Mouse (Mus musculus) liver, embryonic 13.5 days (tissue): Measurements from ENCODE around the gene Zmiz1. TPM values are rescaled to one million over a fixed set of nuclear protein-coding genes. Genes with fewer than 3 reads are reported as not detected.

Source experiments
- ATAC-seq: fragments of 200-750 bp; cut with Nextera tagmentation; 2 replicates; pipeline ENCODE4 v1.8.0; 2017; ENCODE audit warnings: low read depth, mild to moderate bottlenecking, moderate number of reproducible peaks, moderate library complexity
- DNase-seq: peaks from one replicate; pipeline ENCODE4 v3.0.0; 2022
- H3K27ac ChIP-seq: fragments of 300-500 bp; sonication (generic); 2 replicates; pipeline ENCODE4 v1.5.1; 2015; ENCODE audit warnings: moderate library complexity, mild to moderate bottlenecking, inconsistent platforms
- H3K27me3 ChIP-seq: fragments of 300-500 bp; sonication (generic); 2 replicates; pipeline ENCODE4 v1.6.1; 2015; ENCODE audit warnings: mild to moderate bottlenecking, inconsistent platforms
- H3K36me3 ChIP-seq: fragments of 300-500 bp; sonication (generic); 2 replicates; pipeline ENCODE4 v1.6.1; 2015; ENCODE audit warnings: mild to moderate bottlenecking, inconsistent platforms
- H3K4me1 ChIP-seq: fragments of 300-500 bp; sonication (generic); replicated peaks from 2 replicates; pipeline ENCODE4 v1.6.1; 2015; ENCODE audit warnings: inconsistent platforms
- H3K4me2 ChIP-seq: fragments of 300-500 bp; sonication (generic); 2 replicates; pipeline ENCODE4 v1.6.1; 2015; ENCODE audit warnings: inconsistent platforms, mild to moderate bottlenecking, moderate library complexity
- H3K4me3 ChIP-seq: fragments of 300-500 bp; sonication (generic); replicated peaks from 2 replicates; pipeline ENCODE4 v1.5.1; 2015; ENCODE audit warnings: mild to moderate bottlenecking, inconsistent platforms
- H3K9ac ChIP-seq: fragments of 300-500 bp; sonication (generic); 2 replicates; pipeline ENCODE4 v1.6.1; 2015; ENCODE audit warnings: mild to moderate bottlenecking, inconsistent platforms
- H3K9me3 ChIP-seq: fragments of 300-500 bp; sonication (generic); replicated peaks from 2 replicates; pipeline ENCODE4 v1.6.1; 2016; ENCODE audit warnings: inconsistent platforms
- WGBS: fragments of 180-500 bp; shearing (Covaris S2); methylation state at CpG from one replicate; pipeline ENCODE4 v1.1.7; 2015; ENCODE audit not compliant: insufficient replicate concordance; 5-methylcytosine and 5-hydroxymethylcytosine counted together
- polyA plus RNA-seq: library from polyadenylated mRNA; unstranded; fragments of >200 nt; fragmentation: Nextera tagmentation; extraction: Ambion mirVana; gene quantifications from 2 replicates; pipeline ENCODE4 v1.2.1, GENCODE M21; 2015

Gene Zmiz1
- polyA plus RNA-seq, 1 experiment from 2014 or later, result 4.5 TPM

GRCm38 (mm10) chr14:25518645-25519044, 59.7 kb downstream of the Zmiz1 start:
- Histone ChIP-seq H3K36me3 (no peaks in the 10 kb centered on the region), H3K9ac (no peak overlapping the region), H3K4me1 (peaks cover 98% of the 10 kb centered on the region), H3K27me3 (no peaks in the 10 kb centered on the region), H3K4me2 (no peak overlapping the region), H3K27ac (no peak overlapping the region; the same call in 1 of the 2 replicates), H3K4me3 (no peak overlapping the region), H3K9me3 (no peaks in the 10 kb centered on the region)
- ATAC-seq, result no peak
- WGBS, result 83% methylated on average over 5 of the region's 5 CpGs
- DNase-seq, result no peak

DNA sequence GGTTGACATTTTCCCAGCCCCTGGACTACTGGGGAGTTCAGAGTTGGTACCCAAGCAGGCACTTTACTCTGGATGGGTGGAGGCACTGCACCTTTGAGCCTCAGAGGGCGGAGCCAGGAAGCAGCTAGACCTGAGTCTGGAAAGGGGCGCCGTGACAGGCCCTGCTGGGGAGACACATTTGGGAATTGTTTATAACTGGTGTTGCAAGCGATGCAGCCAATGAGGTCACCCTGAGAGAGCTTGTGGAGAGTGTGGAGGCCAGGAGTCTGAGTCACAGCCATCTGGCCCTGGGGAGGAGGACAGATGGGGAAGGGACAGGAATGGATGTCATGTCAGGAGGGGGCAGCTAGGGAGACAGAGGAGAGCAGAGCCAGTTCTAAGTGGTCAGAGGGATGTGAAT, 60.7 kb downstream of the Zmiz1 start:
- no peak overlapping the region for H3K4me3 ChIP-seq
- 62% methylated on average over 4 of the region's 4 CpGs for WGBS
- H3K36me3 ChIP-seq, result no peaks in the 10 kb centered on the region
- H3K9ac ChIP-seq, result no peak overlapping the region
- H3K9me3 ChIP-seq, result no peaks in the 10 kb centered on the region
- H3K27ac ChIP-seq, result no peak overlapping the region
- H3K4me1 ChIP-seq, result peaks cover 100% of the 10 kb centered on the region
- no peak for ATAC-seq
- no peak for DNase-seq
- H3K27me3 ChIP-seq, result no peaks in the 10 kb centered on the region
- H3K4me2 ChIP-seq, result no peak overlapping the region

DNA sequence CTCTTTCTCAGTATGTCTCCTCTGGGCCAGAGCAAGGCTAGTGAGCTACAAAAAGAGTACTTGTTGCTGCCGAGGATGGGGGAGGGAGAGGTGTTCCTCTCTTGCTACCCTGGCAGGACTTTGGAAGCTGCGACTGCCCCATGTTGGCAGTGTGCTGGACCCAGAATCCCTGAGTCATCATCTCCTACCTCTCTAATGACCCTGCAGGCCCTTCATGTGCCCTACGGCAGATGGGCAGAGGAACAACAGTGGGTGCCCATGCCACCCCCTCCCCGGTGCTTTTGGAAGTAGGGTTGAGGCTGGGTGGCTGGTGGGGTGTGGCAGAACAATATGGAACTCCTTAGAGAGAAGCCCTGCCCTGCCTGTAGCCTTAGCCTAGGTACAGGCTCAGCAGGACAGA, 61.6 kb downstream of the Zmiz1 start:
- H3K27me3 ChIP-seq, result no peaks in the 10 kb centered on the region
- no peaks in the 10 kb centered on the region for H3K36me3 ChIP-seq
- no peak for ATAC-seq
- peaks cover 100% of the 10 kb centered on the region for H3K4me1 ChIP-seq
- no peak overlapping the region for H3K4me3 ChIP-seq
- 70% methylated on average over 4 of the region's 4 CpGs for WGBS
- H3K9me3 ChIP-seq, result no peaks in the 10 kb centered on the region
- DNase-seq, result no peak
- H3K27ac ChIP-seq, result peak overlapping the region; percentile 90
- peak overlapping the region; percentile 18; the same call in 1 of the 2 replicates for H3K9ac ChIP-seq
- H3K4me2 ChIP-seq, result no peak overlapping the region

GRCm38 (mm10) chr14:25520991-25521390, 62.0 kb downstream of the Zmiz1 start:
- Histone ChIP-seq H3K4me2 (no peak overlapping the region), H3K4me3 (no peak overlapping the region), H3K4me1 (peaks cover 100% of the 10 kb centered on the region), H3K36me3 (0 out of 2 replicates have a peak, but pooled peaks cover 2% of the 10 kb centered on the region), H3K9ac (peak overlapping the region; percentile 31), H3K9me3 (no peaks in the 10 kb centered on the region), H3K27me3 (no peaks in the 10 kb centered on the region), H3K27ac (peak overlapping the region; percentile 90)
- no peak for DNase-seq
- no peak for ATAC-seq
- 71% methylated on average over 9 of the region's 9 CpGs for WGBS

DNA sequence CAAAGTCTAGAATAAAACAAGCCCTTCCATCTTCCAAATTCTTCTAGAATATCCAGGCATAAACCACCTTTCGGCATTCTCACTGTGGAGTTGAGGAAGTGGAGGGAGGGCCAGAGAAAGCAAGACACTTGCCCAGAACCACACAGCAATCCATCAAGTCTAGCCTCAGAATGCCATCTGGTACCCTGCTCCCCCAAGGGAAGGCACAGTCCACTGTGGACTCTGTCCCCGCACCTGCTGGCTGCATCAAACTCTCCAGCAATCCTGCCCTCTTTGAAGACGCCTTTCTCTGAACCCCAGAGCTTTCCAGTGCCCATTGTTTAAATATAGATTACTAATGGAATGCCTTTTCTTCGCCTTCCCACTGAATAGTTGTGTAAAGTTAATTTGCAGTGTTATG, 62.5 kb downstream of the Zmiz1 start:
- WGBS, result 75% methylated on average over 4 of the region's 4 CpGs
- Histone ChIP-seq H3K4me2 (no peak overlapping the region), H3K36me3 (0 out of 2 replicates have a peak, but pooled peaks cover 4% of the 10 kb centered on the region), H3K4me3 (no peak overlapping the region), H3K4me1 (peaks cover 100% of the 10 kb centered on the region), H3K27ac (peak overlapping the region; percentile 90), H3K27me3 (no peaks in the 10 kb centered on the region), H3K9me3 (no peaks in the 10 kb centered on the region), H3K9ac (peak overlapping the region; percentile 31)
- no peak for DNase-seq
- no peak for ATAC-seq

- peak; percentile 83 for DNase-seq
- H3K36me3 ChIP-seq, result peaks cover 4% of the 10 kb centered on the region; the same call in 1 of the 2 replicates
- peak overlapping the region; percentile 31; the same call in 1 of the 2 replicates for H3K4me2 ChIP-seq
- no peak overlapping the region for H3K4me3 ChIP-seq
- WGBS, result 14% methylated on average over 4 of the region's 4 CpGs
- H3K27ac ChIP-seq, result peak overlapping the region; percentile 90
- H3K9ac ChIP-seq, result peak overlapping the region; percentile 59
- peaks cover 100% of the 10 kb centered on the region for H3K4me1 ChIP-seq
- H3K27me3 ChIP-seq, result no peaks in the 10 kb centered on the region
- ATAC-seq, result peak; percentile 85
- no peaks in the 10 kb centered on the region for H3K9me3 ChIP-seq
These were observed 63.4 kb downstream of the Zmiz1 start for GRCm38 (mm10) chr14:25522415-25522814.

DNA sequence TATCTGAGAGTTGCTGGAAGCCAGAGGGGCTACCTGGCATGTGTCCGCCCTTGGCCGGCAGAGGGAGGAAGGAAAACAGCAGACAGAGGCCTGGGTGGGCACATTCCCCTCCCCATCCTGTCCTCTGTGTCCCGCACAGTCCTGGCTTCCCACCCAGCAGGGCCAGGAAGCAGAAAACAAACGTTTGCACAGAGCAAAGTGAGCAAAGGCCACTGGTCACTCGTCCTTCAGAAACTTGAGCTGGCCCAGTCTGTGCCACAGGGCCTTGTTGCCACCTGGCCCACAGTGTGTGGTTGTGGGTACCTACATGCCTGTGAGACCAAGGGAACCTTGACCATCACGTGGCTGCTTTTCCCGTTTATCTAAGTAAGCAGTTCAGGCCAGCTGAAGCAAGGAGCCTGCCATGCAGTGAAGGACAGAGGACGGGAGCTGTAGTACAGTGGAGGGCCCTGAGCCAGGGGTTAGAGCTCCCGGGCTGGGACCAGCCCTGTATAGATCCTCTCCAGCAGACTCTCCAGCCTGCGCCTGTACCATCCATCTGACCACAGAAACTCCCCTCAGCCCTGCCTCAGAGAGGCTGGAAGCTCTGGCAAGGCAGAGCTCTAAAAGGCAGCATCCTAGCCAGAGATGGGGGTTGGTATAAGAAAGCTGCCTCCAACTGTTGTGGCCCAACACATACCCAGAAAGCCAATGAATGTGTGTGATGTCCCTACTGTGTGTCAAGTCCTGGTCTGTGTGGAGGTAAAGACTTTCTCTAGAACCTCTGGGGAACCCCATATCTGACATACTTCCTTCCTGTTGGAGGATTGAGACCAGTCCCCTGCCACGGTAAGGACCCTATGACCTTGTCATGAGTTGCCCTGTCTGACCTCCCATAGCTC, 64.5 kb downstream of the Zmiz1 start:
- Histone ChIP-seq H3K27me3 (no peaks in the 10 kb centered on the region), H3K4me1 (peaks cover 99% of the 10 kb centered on the region), H3K9ac (peak overlapping the region; percentile 59), H3K36me3 (peaks cover 4% of the 10 kb centered on the region; the same call in 1 of the 2 replicates), H3K9me3 (no peaks in the 10 kb centered on the region), H3K4me3 (no peak overlapping the region), H3K27ac (peak overlapping the region; percentile 90), H3K4me2 (peak overlapping the region; percentile 31)
- WGBS, result 26% methylated on average over 11 of the region's 11 CpGs
- DNase-seq (no peak), ATAC-seq (peak; percentile 5; the same call in 1 of the 2 replicates)

DNA sequence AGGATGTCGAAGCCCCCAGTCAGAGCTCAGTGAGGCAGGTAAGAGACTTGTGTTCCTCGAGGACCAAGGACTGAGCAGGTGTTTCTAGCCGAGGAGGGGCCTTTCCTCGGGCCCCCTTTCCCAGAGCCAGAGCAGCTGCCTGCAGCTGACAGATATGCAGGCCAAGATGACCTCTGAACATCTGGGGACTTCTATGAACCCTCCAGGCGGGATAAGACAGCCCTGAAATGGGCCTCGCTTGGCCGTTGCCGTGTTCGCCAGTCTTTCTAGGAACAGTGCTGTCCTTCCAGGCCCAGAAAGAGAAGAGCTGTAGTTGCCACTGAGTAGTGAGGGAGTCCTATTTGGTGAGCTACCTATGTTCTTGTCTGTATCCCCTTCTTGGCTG, 65.1 kb downstream of the Zmiz1 start:
- no peaks in the 10 kb centered on the region for H3K27me3 ChIP-seq
- no peak overlapping the region for H3K4me3 ChIP-seq
- peak overlapping the region; percentile 90 for H3K27ac ChIP-seq
- ATAC-seq, result peak; percentile 6; the same call in 1 of the 2 replicates
- H3K36me3 ChIP-seq, result peaks cover 4% of the 10 kb centered on the region; the same call in 1 of the 2 replicates
- peak; percentile 54 for DNase-seq
- peak overlapping the region; percentile 59 for H3K9ac ChIP-seq
- WGBS, result 18% methylated on average over 9 of the region's 9 CpGs
- H3K9me3 ChIP-seq, result no peaks in the 10 kb centered on the region
- H3K4me1 ChIP-seq, result peaks cover 98% of the 10 kb centered on the region
- peak overlapping the region; percentile 29 for H3K4me2 ChIP-seq

- Histone ChIP-seq H3K4me1 (peaks cover 90% of the 10 kb centered on the region), H3K27ac (peak overlapping the region; percentile 90), H3K9me3 (no peaks in the 10 kb centered on the region), H3K4me2 (peak overlapping the region; percentile 29), H3K9ac (peak overlapping the region; percentile 59), H3K27me3 (no peaks in the 10 kb centered on the region), H3K4me3 (no peak overlapping the region), H3K36me3 (peaks cover 4% of the 10 kb centered on the region; the same call in 1 of the 2 replicates)
- DNase-seq (peak; percentile 76), ATAC-seq (peak; percentile 74)
- 32% methylated on average over 4 of the region's 4 CpGs for WGBS
These were observed 65.9 kb downstream of the Zmiz1 start for GRCm38 (mm10) chr14:25524884-25525283.

- peak overlapping the region; percentile 29; the same call in 1 of the 2 replicates for H3K4me2 ChIP-seq
- 64% methylated on average over 8 of the region's 8 CpGs for WGBS
- H3K27ac ChIP-seq, result peak overlapping the region; percentile 90
- ATAC-seq (no peak), DNase-seq (no peak)
- H3K27me3 ChIP-seq, result no peaks in the 10 kb centered on the region
- H3K4me1 ChIP-seq, result peaks cover 87% of the 10 kb centered on the region
- peak overlapping the region; percentile 59 for H3K9ac ChIP-seq
- peaks cover 4% of the 10 kb centered on the region; the same call in 1 of the 2 replicates for H3K36me3 ChIP-seq
- H3K9me3 ChIP-seq, result no peaks in the 10 kb centered on the region
- no peak overlapping the region for H3K4me3 ChIP-seq
These were observed 66.7 kb downstream of the Zmiz1 start for GRCm38 (mm10) chr14:25525729-25526128.

DNA sequence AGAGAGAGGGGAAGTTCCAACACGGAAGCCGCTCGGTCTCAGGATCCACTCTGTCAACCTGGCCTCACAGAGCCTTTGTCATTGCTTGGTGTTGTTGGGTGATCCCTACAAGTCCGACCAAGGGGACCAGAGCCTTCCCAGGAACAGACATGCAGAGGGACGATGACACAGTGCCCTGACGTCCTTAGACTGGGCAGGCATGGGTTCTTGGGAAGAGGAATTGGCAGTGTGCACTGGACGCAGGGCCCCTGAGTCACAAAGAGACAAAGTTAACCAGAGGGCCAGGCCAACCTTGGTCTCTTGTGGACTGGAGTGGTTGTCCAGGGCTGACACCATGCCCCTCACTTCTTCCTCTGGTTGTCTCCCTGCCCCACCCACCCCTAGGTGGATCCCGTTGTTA, 67.9 kb downstream of the Zmiz1 start:
- DNase-seq (no peak), ATAC-seq (no peak)
- Histone ChIP-seq H3K9ac (0 out of 2 replicates have a peak overlapping the region, but pooled peaks have one; percentile 26), H3K4me2 (no peak overlapping the region), H3K27ac (peak overlapping the region; percentile 90), H3K4me1 (peaks cover 84% of the 10 kb centered on the region), H3K36me3 (peaks cover 4% of the 10 kb centered on the region; the same call in 1 of the 2 replicates), H3K9me3 (no peaks in the 10 kb centered on the region), H3K27me3 (no peaks in the 10 kb centered on the region), H3K4me3 (no peak overlapping the region)
- WGBS, result 78% methylated on average over 7 of the region's 8 CpGs
